Mouse (Mus musculus) left cerebral cortex, postnatal 4 days (tissue): ENCODE measurements around the gene Src. TPM values are rescaled to one million over a fixed set of nuclear protein-coding genes. Genes with fewer than 3 reads are reported as not detected.

ENCODE experiments used
- DNase-seq: peaks from one replicate; pipeline ENCODE4 v3.0.0-alpha.2; 2022
- intact Hi-C: fragments of 180-260 bp; cut with DNase I; formaldehyde crosslinking; loops from one replicate; pipeline ENCODE4 v1.15.1; 2025
- total RNA-seq, 2 experiments: library from RNA; stranded (reverse); gene quantifications; 2 replicates each; pipeline ENCODE4 v1.2.3; 2021

The Src gene
- total RNA-seq, 2 experiments from 2014 or later = 92.0 to 94.5 TPM

GRCm38 (mm10) chr2:157434041-157434440 lies 15.8 kb downstream of the Src start:
- DNase-seq = no peak
- intact Hi-C loops = no loop called here

- peak; percentile 82 for DNase-seq
These were observed 16.3 kb downstream of the Src start for GRCm38 (mm10) chr2:157434497-157434896.

GRCm38 (mm10) chr2:157436496-157436895 lies 18.3 kb downstream of the Src start:
- intact Hi-C loops = no loop called here
- no peak for DNase-seq

More at GRCm38 (mm10) chr2:157434497-157434896, 16.3 kb downstream of the Src start:
- intact Hi-C loops = no loop called here

GRCm38 (mm10) chr2:157437123-157437522 lies 18.9 kb downstream of the Src start:
- intact Hi-C loops = no loop called here
- DNase-seq = no peak

GRCm38 (mm10) chr2:157441363-157441762 lies 23.1 kb downstream of the Src start:
- intact Hi-C loops = no loop called here

GRCm38 (mm10) chr2:157447297-157448158 lies 29.3 kb downstream of the Src start:
- intact Hi-C loops = no loop called here
- no peak for DNase-seq

More at GRCm38 (mm10) chr2:157441363-157441762, 23.1 kb downstream of the Src start:
- DNase-seq = no peak

- intact Hi-C loops = no loop called here
These were observed 30.1 kb downstream of the Src start for GRCm38 (mm10) chr2:157448356-157448755.

GRCm38 (mm10) chr2:157450905-157451304 lies 32.7 kb downstream of the Src start:
- DNase-seq = no peak
- intact Hi-C loops = no loop called here

More at GRCm38 (mm10) chr2:157448356-157448755, 30.1 kb downstream of the Src start:
- no peak for DNase-seq

- DNase-seq = no peak
- intact Hi-C loops = no loop called here
These were observed 33.3 kb downstream of the Src start for GRCm38 (mm10) chr2:157451372-157452040.

- DNase-seq = peak; percentile 93
- intact Hi-C loops = loop anchor here (2.0 to 5.0 kb wide), 2 partner anchors 116 to 170 kb away; no protein-coding TSS in a partner anchor
These were observed 39.0 kb downstream of the Src start for GRCm38 (mm10) chr2:157457100-157457806.

GRCm38 (mm10) chr2:157458472-157458871 lies 40.2 kb downstream of the Src start:
- intact Hi-C loops = loop anchor here (5.0 kb wide), 1 partner anchor 171 kb away; no protein-coding TSS in a partner anchor
- DNase-seq = peak; percentile 89

GRCm38 (mm10) chr2:157459736-157460135 lies 41.5 kb downstream of the Src start:
- intact Hi-C loops = loop anchor here (5.0 kb wide), 2 partner anchors 103 to 172 kb away; partner anchors contain the start of gene Nnat
- peak; percentile 55 for DNase-seq

- peak; percentile 72 for DNase-seq
- intact Hi-C loops = loop anchor here (5.0 kb wide), 1 partner anchor 99 kb away; the partner anchor contains the start of gene Nnat
These were observed 44.8 kb downstream of the Src start for GRCm38 (mm10) chr2:157462776-157463710.

GRCm38 (mm10) chr2:157463887-157464745 lies 45.9 kb downstream of the Src start:
- intact Hi-C loops = loop anchor here (5.0 kb wide), 1 partner anchor 98 kb away; the partner anchor contains the start of gene Nnat
- DNase-seq = no peak

GRCm38 (mm10) chr2:157464746-157465126 lies 46.5 kb downstream of the Src start:
- DNase-seq = peak; percentile 84
- intact Hi-C loops = loop anchor here (5.0 kb wide), 1 partner anchor 98 kb away; the partner anchor contains the start of gene Nnat

- no peak for DNase-seq
- intact Hi-C loops = no loop called here
These were observed 48.6 kb downstream of the Src start for GRCm38 (mm10) chr2:157466836-157467235.

GRCm38 (mm10) chr2:157468130-157468796 lies 50.0 kb downstream of the Src start:
- no peak for DNase-seq
- intact Hi-C loops = no loop called here

- DNase-seq = peak; percentile 55
- intact Hi-C loops = no loop called here
These were observed 53.0 kb downstream of the Src start for GRCm38 (mm10) chr2:157471292-157471691.
